Mouse (Mus musculus) hindbrain, embryonic 11.5 days (tissue): Measurements from ENCODE around the gene Eif2ak2. TPM values are rescaled to one million over a fixed set of nuclear protein-coding genes. Genes with fewer than 3 reads are reported as not detected.

ENCODE experiments used
- ATAC-seq: fragments of 200-750 bp; cut with Nextera tagmentation; 2 replicates; pipeline ENCODE4 v1.8.0; 2017; ENCODE audit warnings: mild to moderate bottlenecking, moderate TSS enrichment, moderate library complexity; ENCODE audit not compliant: low FRiP score
- DNase-seq: peaks from one replicate; pipeline ENCODE4 v3.0.0-alpha.2; 2015; ENCODE audit warnings: low spot score
- H3K27ac ChIP-seq: fragments of 300-500 bp; sonication (generic); 2 replicates; pipeline ENCODE4 v1.5.1; 2014; ENCODE audit warnings: mild to moderate bottlenecking, low read depth, low read length
- H3K27me3 ChIP-seq: fragments of 300-500 bp; sonication (generic); 2 replicates; pipeline ENCODE4 v1.6.1; 2014; ENCODE audit warnings: mild to moderate bottlenecking, low read length, moderate library complexity, mixed read lengths; ENCODE audit not compliant: control insufficient read depth, insufficient read depth
- H3K36me3 ChIP-seq: fragments of 300-500 bp; sonication (generic); 2 replicates; pipeline ENCODE4 v1.6.1; 2014; ENCODE audit warnings: mild to moderate bottlenecking, low read length, moderate library complexity, mixed read lengths; ENCODE audit not compliant: control insufficient read depth, insufficient read depth
- H3K4me1 ChIP-seq: fragments of 300-500 bp; sonication (generic); replicated peaks from 2 replicates; pipeline ENCODE4 v1.6.1; 2014; ENCODE audit warnings: low read length, mixed read lengths; ENCODE audit not compliant: control insufficient read depth, insufficient read depth
- H3K4me2 ChIP-seq: fragments of 300-500 bp; sonication (generic); replicated peaks from 2 replicates; pipeline ENCODE4 v1.6.1; 2014; ENCODE audit warnings: mild to moderate bottlenecking, low read depth, low read length
- H3K4me3 ChIP-seq: fragments of 300-500 bp; sonication (generic); 2 replicates; pipeline ENCODE4 v1.5.1; 2014; ENCODE audit warnings: low read depth, low read length
- H3K9ac ChIP-seq: fragments of 300-500 bp; sonication (generic); 2 replicates; pipeline ENCODE4 v1.6.1; 2014; ENCODE audit warnings: low read depth, low read length
- H3K9me3 ChIP-seq: fragments of 300-500 bp; sonication (generic); 2 replicates; pipeline ENCODE4 v1.6.1; 2016; ENCODE audit warnings: low read length; ENCODE audit not compliant: control insufficient read depth
- polyA plus RNA-seq: library from polyadenylated mRNA; unstranded; fragments of >200 nt; fragmentation: Nextera tagmentation; extraction: Ambion mirVana; gene quantifications from 2 replicates; pipeline ENCODE4 v1.2.1, GENCODE M21; 2014

Eif2ak2 gene
- polyA plus RNA-seq, 1 experiment from 2014 or later = 7.4 TPM

- no peak overlapping the region for H3K27ac ChIP-seq
- H3K9ac ChIP-seq = no peak overlapping the region
- no peak overlapping the region for H3K4me2 ChIP-seq
- no peaks in the 10 kb centered on the region for H3K9me3 ChIP-seq
- H3K4me1 ChIP-seq = no peaks in the 10 kb centered on the region
- no peaks in the 10 kb centered on the region for H3K36me3 ChIP-seq
- H3K27me3 ChIP-seq = no peaks in the 10 kb centered on the region
- H3K4me3 ChIP-seq = no peak overlapping the region
- DNase-seq = peak; percentile 26
- ATAC-seq = no peak; the same call in 1 of the 2 replicates
Observed at GRCm38 (mm10) chr17:78809019-78809418, 73.4 kb downstream of the Eif2ak2 start.

Other genes starting within 250 kb of the Eif2ak2 start
- 7.4 and 7.9 TPM in 2 replicates for gene Strn, start 145.4 kb downstream of the Eif2ak2 start, polyA plus RNA-seq
- 12.3 and 15.5 TPM in 2 replicates for gene Heatr5b, start 47.2 kb downstream of the Eif2ak2 start, polyA plus RNA-seq
- gene Gpatch11, start 47.0 kb downstream of the Eif2ak2 start, polyA plus RNA-seq = 41.2 and 43.5 TPM in 2 replicates
- 0.07 and 0.15 TPM in 2 replicates for gene Sult6b1, start 24.4 kb upstream of the Eif2ak2 start, polyA plus RNA-seq
- gene Cebpzos, start 33.9 kb upstream of the Eif2ak2 start, polyA plus RNA-seq = 110 and 118 TPM in 2 replicates
- gene Cebpz, start 54.5 kb upstream of the Eif2ak2 start, polyA plus RNA-seq = 55.6 and 61.5 TPM in 2 replicates
- gene Ndufaf7, start 54.6 kb upstream of the Eif2ak2 start, polyA plus RNA-seq = 52.7 and 54.3 TPM in 2 replicates
- gene Prkd3, start 138.2 kb upstream of the Eif2ak2 start, polyA plus RNA-seq = 40.9 and 44.0 TPM in 2 replicates
- 8.2 and 10.6 TPM in 2 replicates for gene Qpct, start 169.3 kb upstream of the Eif2ak2 start, polyA plus RNA-seq